Mouse (Mus musculus) hindbrain, postnatal 0 days (tissue): ENCODE results near the gene Phactr1. TPM values are rescaled to one million over a fixed set of nuclear protein-coding genes. Genes with fewer than 3 reads are reported as not detected.

Source experiments
- ATAC-seq: fragments of 200-750 bp; cut with Nextera tagmentation; 2 replicates; pipeline ENCODE4 v1.8.0; 2017; ENCODE audit warnings: mild to moderate bottlenecking, moderate TSS enrichment, moderate library complexity
- DNase-seq: peaks from one replicate; pipeline ENCODE4 v3.0.0-alpha.2; 2015; ENCODE audit warnings: low spot score
- H3K27ac ChIP-seq: fragments of 300-500 bp; sonication (generic); 2 replicates; pipeline ENCODE4 v1.5.1; 2014; ENCODE audit warnings: mild to moderate bottlenecking
- H3K27me3 ChIP-seq: fragments of 300-500 bp; sonication (generic); 2 replicates; pipeline ENCODE4 v1.6.1; 2014; ENCODE audit warnings: low read length, mixed read lengths; ENCODE audit not compliant: insufficient read depth
- H3K36me3 ChIP-seq: fragments of 300-500 bp; sonication (generic); 2 replicates; pipeline ENCODE4 v1.6.1; 2014; ENCODE audit warnings: low read length, mixed read lengths; ENCODE audit not compliant: insufficient read depth
- H3K4me1 ChIP-seq: fragments of 300-500 bp; sonication (generic); 2 replicates; pipeline ENCODE4 v1.6.1; 2014; ENCODE audit warnings: antibody characterized with exemption, low read length, mixed read lengths; ENCODE audit not compliant: insufficient read depth
- H3K4me2 ChIP-seq: fragments of 300-500 bp; sonication (generic); 2 replicates; pipeline ENCODE4 v1.6.1; 2014; ENCODE audit warnings: low read depth, mild to moderate bottlenecking, low read length, moderate library complexity, mixed read lengths
- H3K4me3 ChIP-seq: fragments of 300-500 bp; sonication (generic); 2 replicates; pipeline ENCODE4 v1.5.1; 2014; ENCODE audit warnings: low read length
- H3K9ac ChIP-seq: fragments of 300-500 bp; sonication (generic); replicated peaks from 2 replicates; pipeline ENCODE4 v1.6.1; 2014; ENCODE audit warnings: mild to moderate bottlenecking, low read length, moderate library complexity, mixed read lengths
- H3K9me3 ChIP-seq: fragments of 300-500 bp; sonication (generic); 2 replicates; pipeline ENCODE4 v1.6.1; 2016; ENCODE audit warnings: low read length, mixed read lengths
- CTCF ChIP-seq: IDR thresholded peaks from 2 replicates; pipeline ENCODE4 v1.5.1; 2016; ENCODE audit warnings: antibody characterized with exemption, control low read depth, low read depth
- WGBS: fragments of 180-500 bp; shearing (Covaris S2); extraction: QIAGEN DNeasy Blood & Tissue Kit; methylation state at CpG from one replicate; pipeline ENCODE4 v1.1.7; 2014; 5-methylcytosine and 5-hydroxymethylcytosine counted together
- polyA plus RNA-seq: library from polyadenylated mRNA; unstranded; fragments of >200 nt; fragmentation: Nextera tagmentation; extraction: Ambion mirVana; gene quantifications from 2 replicates; pipeline ENCODE4 v1.2.1, GENCODE M21; 2015
- total RNA-seq: library from RNA; depleted of rRNA; stranded (reverse); fragments of >200 nt; gene quantifications from 2 replicates; pipeline ENCODE4 v1.2.3, GENCODE M21; 2014

Gene Phactr1
- total and polyA plus RNA-seq, 2 experiments from 2014 or later, result 46.6 to 56.7 TPM

DNA sequence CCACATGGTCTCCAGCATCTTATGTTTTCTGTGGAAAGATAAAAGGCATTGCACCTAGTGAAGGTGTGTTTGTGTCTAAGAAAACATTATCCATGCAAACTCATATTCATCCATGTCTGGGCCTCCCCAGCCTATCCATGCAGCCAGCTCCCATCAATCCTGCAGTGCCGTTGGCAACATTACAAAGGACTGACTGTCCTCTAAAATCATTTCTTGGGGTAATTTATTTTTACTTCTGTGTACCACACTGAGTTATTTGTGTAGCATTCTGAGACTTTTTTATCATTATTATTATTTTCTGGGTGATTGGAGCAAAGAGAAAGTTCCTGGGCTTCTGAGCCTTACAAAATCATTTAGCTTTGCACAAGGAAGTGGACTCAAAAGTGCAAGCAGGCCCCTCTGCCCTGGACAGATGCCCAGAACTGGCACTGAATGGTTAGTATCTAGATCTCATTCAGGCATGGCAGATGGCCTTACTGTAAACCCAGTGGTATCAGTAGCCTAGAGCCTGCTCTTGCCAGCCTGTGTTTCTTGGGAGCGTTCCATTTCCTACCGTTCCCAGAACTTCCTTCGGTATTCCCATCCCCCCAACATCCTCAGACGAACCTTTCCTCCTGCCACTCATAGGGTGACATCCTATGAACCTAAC lies 307.6 kb downstream of the Phactr1 start:
- DNase-seq (peak; percentile 93), ATAC-seq (peak; percentile 91)
- Histone ChIP-seq H3K4me2 (no peak overlapping the region), H3K9ac (no peak overlapping the region), H3K4me1 (peaks cover 11% of the 10 kb centered on the region), H3K9me3 (no peaks in the 10 kb centered on the region), H3K27ac (peak overlapping the region; percentile 58), H3K36me3 (no peaks in the 10 kb centered on the region), H3K4me3 (no peak overlapping the region), H3K27me3 (no peaks in the 10 kb centered on the region)
- TF ChIP-seq CTCF, result no peak
- 47% methylated on average over 5 of the region's 5 CpGs for WGBS

DNA sequence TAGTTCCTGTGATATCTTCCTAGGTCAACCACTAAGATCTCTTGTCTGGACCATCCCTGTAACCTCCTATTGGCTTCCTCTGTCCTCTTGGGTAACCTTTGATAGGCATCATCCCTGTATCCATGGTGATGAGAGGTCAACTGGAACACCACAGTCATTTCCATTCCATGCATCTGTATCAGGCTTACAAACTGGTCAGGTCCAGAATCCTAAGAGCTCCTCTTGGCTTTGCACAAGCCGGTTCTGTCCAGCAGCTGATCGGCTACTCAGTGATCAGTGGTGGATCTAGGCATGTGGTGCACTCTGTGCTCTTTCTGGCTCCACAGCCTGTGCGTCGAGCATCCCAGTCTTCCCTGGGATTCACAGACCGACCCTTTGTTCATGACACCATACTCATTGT lies 309.1 kb downstream of the Phactr1 start:
- no peaks in the 10 kb centered on the region for H3K9me3 ChIP-seq
- 95% methylated on average over 5 of the region's 5 CpGs for WGBS
- no peak overlapping the region for H3K4me2 ChIP-seq
- no peak overlapping the region for H3K4me3 ChIP-seq
- H3K27ac ChIP-seq, result no peak overlapping the region
- H3K27me3 ChIP-seq, result no peaks in the 10 kb centered on the region
- no peak for TF ChIP-seq CTCF
- ATAC-seq (no peak), DNase-seq (no peak)
- H3K4me1 ChIP-seq, result peaks cover 11% of the 10 kb centered on the region
- no peak overlapping the region for H3K9ac ChIP-seq
- no peaks in the 10 kb centered on the region for H3K36me3 ChIP-seq

DNA sequence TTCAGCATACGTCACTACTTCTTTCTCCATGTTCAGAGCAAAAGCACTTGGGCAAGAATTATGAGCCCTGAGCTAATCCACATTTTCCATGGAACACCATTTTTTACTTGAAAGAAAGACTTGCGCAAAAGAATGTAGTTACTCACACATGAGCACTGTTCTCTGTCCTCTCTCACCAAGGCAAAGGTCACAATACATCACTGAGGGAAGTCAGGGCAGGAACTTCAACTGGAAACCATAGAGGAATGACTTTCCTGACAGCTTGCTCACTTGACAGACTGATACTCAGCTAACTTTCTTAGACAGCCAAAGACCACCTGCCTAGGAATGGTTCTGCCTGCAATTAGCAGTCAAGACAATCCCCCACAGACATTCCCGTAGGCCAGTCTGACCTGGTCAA lies 309.6 kb downstream of the Phactr1 start:
- Histone ChIP-seq H3K27ac (no peak overlapping the region), H3K27me3 (no peaks in the 10 kb centered on the region), H3K9ac (no peak overlapping the region), H3K36me3 (no peaks in the 10 kb centered on the region), H3K4me1 (peaks cover 11% of the 10 kb centered on the region), H3K9me3 (no peaks in the 10 kb centered on the region), H3K4me3 (no peak overlapping the region), H3K4me2 (no peak overlapping the region)
- DNase-seq (no peak), ATAC-seq (no peak)
- 79% methylated on average over 3 of the region's 3 CpGs for WGBS
- no peak for TF ChIP-seq CTCF

DNA sequence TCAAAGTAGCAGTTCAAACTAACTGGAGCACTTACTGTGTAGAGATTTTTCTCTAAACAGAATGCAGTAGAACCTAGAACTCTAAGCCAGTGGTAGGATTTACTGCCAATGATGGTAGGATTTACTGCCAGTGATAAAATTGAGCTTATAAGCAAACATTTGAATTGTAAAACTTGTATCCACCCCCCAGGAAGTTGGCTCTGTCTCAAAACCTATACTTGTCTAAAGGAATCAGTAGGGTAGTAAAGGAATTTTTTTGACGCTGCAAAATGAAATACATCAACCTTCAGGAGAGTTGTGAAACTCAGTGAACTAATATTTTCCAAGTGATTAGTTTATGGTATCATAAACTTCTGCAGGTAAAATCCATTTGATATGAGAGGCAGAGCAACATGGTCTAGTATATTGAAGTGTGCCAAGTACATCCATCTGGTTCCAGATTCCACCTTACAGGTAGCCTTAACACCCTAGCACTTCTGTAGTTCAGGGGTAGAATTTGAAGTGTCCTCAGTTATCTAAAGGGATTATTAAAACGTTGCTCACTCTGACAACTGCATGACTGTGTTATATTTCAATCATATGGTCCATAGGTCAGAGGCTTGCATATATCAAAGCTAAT lies 310.2 kb downstream of the Phactr1 start:
- Histone ChIP-seq H3K36me3 (no peaks in the 10 kb centered on the region), H3K4me2 (no peak overlapping the region), H3K4me1 (peaks cover 11% of the 10 kb centered on the region), H3K9ac (no peak overlapping the region), H3K27me3 (no peaks in the 10 kb centered on the region), H3K9me3 (no peaks in the 10 kb centered on the region), H3K27ac (no peak overlapping the region), H3K4me3 (no peak overlapping the region)
- ATAC-seq (no peak), DNase-seq (no peak)
- no peak for TF ChIP-seq CTCF
- WGBS, result 72% methylated on average over 2 of the region's 2 CpGs

DNA sequence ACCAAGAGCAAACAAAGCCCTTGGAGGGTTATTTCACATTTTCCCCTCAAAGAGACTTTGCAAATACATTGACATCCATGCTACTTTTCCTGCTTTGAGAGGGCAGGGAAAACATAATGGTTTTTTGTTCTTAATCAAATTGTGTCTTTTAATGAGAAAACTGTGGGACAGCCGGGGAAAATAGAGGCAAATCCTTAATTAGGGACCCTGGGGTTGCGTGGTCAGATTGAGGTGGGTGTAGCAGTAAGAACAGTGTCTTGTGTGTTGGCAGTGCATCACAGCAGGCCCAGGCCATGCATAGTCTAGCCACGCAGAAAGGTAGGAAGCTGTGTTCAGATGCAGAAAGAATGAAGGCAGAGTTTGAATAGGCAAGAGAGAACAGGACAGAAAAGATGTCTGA lies 310.7 kb downstream of the Phactr1 start:
- peaks cover 11% of the 10 kb centered on the region for H3K4me1 ChIP-seq
- no peak for DNase-seq
- WGBS, result 74% methylated on average over 3 of the region's 3 CpGs
- ATAC-seq, result no peak
- no peaks in the 10 kb centered on the region for H3K27me3 ChIP-seq
- no peak overlapping the region for H3K4me2 ChIP-seq
- no peak overlapping the region for H3K9ac ChIP-seq
- no peak for TF ChIP-seq CTCF
- H3K27ac ChIP-seq, result no peak overlapping the region
- H3K4me3 ChIP-seq, result no peak overlapping the region
- no peaks in the 10 kb centered on the region for H3K9me3 ChIP-seq
- H3K36me3 ChIP-seq, result no peaks in the 10 kb centered on the region

DNA sequence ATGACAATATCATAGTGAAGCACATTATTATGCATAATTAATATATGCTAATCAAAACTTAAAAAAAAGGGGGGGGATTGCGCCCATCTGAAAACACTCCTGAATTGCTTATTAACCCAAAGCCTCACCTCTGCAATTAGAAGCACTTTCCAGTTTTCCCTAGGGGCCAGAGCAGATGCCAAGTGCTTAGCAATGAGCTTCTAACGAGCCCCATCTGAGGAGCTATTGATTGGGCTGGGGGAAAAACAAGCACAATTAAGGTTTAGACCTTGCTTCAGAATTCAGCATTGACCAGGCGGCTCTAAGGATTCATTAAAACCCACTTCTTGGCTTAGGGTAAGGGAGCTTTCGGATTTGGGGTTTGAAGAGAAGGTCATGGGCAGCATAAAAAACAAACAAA lies 311.9 kb downstream of the Phactr1 start:
- WGBS, result 44% methylated on average over 4 of the region's 4 CpGs
- no peak overlapping the region for H3K9ac ChIP-seq
- H3K4me3 ChIP-seq, result no peak overlapping the region
- DNase-seq (peak; percentile 42), ATAC-seq (no peak)
- no peak overlapping the region for H3K4me2 ChIP-seq
- H3K9me3 ChIP-seq, result no peaks in the 10 kb centered on the region
- peaks cover 11% of the 10 kb centered on the region for H3K4me1 ChIP-seq
- no peaks in the 10 kb centered on the region for H3K27me3 ChIP-seq
- TF ChIP-seq CTCF, result no peak
- no peaks in the 10 kb centered on the region for H3K36me3 ChIP-seq
- no peak overlapping the region for H3K27ac ChIP-seq

DNA sequence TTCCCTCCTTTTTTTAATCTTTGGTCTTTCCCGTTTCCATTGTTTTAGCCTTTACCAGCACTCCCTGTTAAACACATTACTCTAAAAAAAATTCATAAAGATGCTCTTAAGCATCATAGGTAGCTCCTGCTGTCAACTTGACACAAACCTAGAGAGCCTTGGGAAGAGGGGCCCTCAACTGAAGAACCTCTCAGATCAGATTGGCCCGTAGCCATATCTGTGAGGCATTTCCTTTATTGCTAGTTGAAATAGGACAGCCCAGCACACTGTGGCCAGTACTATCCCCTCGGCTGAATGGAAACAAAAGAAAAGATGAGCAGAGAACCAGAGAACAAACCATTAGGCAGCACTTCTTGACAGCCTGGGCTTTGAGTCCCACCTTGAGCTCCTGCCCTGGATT lies 313.9 kb downstream of the Phactr1 start:
- Histone ChIP-seq H3K4me2 (no peak overlapping the region), H3K27me3 (no peaks in the 10 kb centered on the region), H3K9ac (no peak overlapping the region), H3K9me3 (no peaks in the 10 kb centered on the region), H3K27ac (no peak overlapping the region), H3K4me1 (no peaks in the 10 kb centered on the region), H3K4me3 (no peak overlapping the region), H3K36me3 (no peaks in the 10 kb centered on the region)
- TF ChIP-seq CTCF, result no peak
- no peak for ATAC-seq
- WGBS, result 87% methylated on average over 3 of the region's 3 CpGs
- no peak for DNase-seq
